Mouse (Mus musculus) heart, adult 2 months (tissue): ENCODE results near the gene Ikzf2. TPM values are rescaled to one million over a fixed set of nuclear protein-coding genes. Genes with fewer than 3 reads are reported as not detected.

ENCODE experiments used
- DNase-seq, 2 experiments: peaks; one replicate each; pipeline ENCODE4 v3.0.0; 2021
- H3K27ac ChIP-seq: fragments of 200-600 bp; 2 replicates; pipeline ENCODE4 v1.8.1; 2022
- H3K27me3 ChIP-seq: fragments of 200-500 bp; 2 replicates; pipeline ENCODE4 v1.6.1; 2012; ENCODE audit warnings: mild to moderate bottlenecking, low read length, inconsistent platforms, mixed read lengths; ENCODE audit not compliant: control insufficient read depth, insufficient read depth
- H3K36me3 ChIP-seq: fragments of 200-500 bp; 2 replicates; pipeline ENCODE4 v1.6.1; 2012; ENCODE audit warnings: low read length, inconsistent platforms; ENCODE audit not compliant: control insufficient read depth, insufficient read depth
- H3K4me1 ChIP-seq: fragments of 200-500 bp; 2 replicates; pipeline ENCODE4 v1.6.1; 2011; ENCODE audit warnings: low read length; ENCODE audit not compliant: control insufficient read depth, insufficient read depth
- H3K4me3 ChIP-seq: fragments of 200-600 bp; 2 replicates; pipeline ENCODE4 v1.8.1; 2022
- H3K79me2 ChIP-seq: fragments of 200-500 bp; replicated peaks from 2 replicates; pipeline ENCODE4 v1.6.1; 2012; ENCODE audit warnings: mild to moderate bottlenecking, inconsistent platforms, low read length, moderate library complexity, mixed read lengths; ENCODE audit not compliant: control insufficient read depth, insufficient read depth
- H3K9ac ChIP-seq: fragments of 200-500 bp; 2 replicates; pipeline ENCODE4 v1.6.1; 2012; ENCODE audit warnings: low read depth, mild to moderate bottlenecking, control low read depth, inconsistent platforms, low read length, mixed read lengths
- CTCF ChIP-seq: fragments of 200-600 bp; IDR thresholded peaks from 2 replicates; pipeline ENCODE4 v1.8.1; 2022; ENCODE audit warnings: antibody characterized with exemption, mild to moderate bottlenecking, moderate library complexity
- EP300 ChIP-seq: fragments of 200-500 bp; IDR thresholded peaks from 2 replicates; pipeline ENCODE4 v1.6.1; 2011; ENCODE audit warnings: low read depth, low read length, control low read depth; ENCODE audit not compliant: insufficient read depth
- POLR2A ChIP-seq: fragments of 200-500 bp; IDR thresholded peaks from 2 replicates; pipeline ENCODE4 v1.6.1; 2011; ENCODE audit warnings: mild to moderate bottlenecking, low read depth, low read length, control low read depth; ENCODE audit not compliant: insufficient read depth
- WGBS: fragments of 180-500 bp; shearing (Covaris S2); methylation state at CpG from one replicate; pipeline ENCODE4 v1.1.7; 2018; 5-methylcytosine and 5-hydroxymethylcytosine counted together
- intact Hi-C: fragments of 180-260 bp; cut with DNase I; formaldehyde crosslinking; loops from one replicate; pipeline ENCODE4 v1.15.1; 2025
- polyA plus RNA-seq: library from polyadenylated mRNA; depleted of rRNA; stranded (reverse); fragments of >200 nt; gene quantifications from 2 replicates; pipeline ENCODE4 v1.2.3, GENCODE M21; 2012
- total RNA-seq, 2 experiments: library from RNA; stranded (reverse); gene quantifications; 2 replicates each; pipeline ENCODE4 v1.2.3; 2021

The Ikzf2 gene
- total and polyA plus RNA-seq, 3 experiments = 1.8 to 7.9 (median 6.1) TPM

DNA sequence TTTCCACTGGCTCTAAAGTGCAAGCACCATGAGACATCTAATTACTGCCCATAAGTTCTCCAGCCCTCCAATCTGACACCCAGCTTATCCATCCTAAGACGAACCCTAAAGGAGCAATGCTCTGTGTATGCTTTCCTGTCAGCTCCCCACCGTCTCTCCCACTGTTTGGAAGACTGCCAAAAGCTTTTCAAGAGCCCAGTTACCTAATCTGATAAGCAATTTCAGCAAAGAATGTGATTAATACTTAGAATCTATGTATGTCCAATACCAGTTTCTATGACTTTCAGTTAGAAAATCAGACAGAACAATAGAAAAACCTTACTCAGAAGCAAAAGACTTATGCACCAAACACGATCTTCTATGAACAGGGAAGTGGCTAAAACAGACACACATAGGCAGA is 82.8 kb downstream of the Ikzf2 start:
- Histone ChIP-seq H3K36me3 (no peaks in the 10 kb centered on the region), H3K4me1 (no peaks in the 10 kb centered on the region), H3K9ac (no peak overlapping the region), H3K27ac (no peak overlapping the region), H3K27me3 (no peaks in the 10 kb centered on the region), H3K79me2 (no peaks in the 10 kb centered on the region), H3K4me3 (no peak overlapping the region)
- no peak for TF ChIP-seq POLR2A
- TF ChIP-seq EP300 = no peak
- TF ChIP-seq CTCF = no peak
- intact Hi-C loops = no loop called here
- 45% methylated on average over 3 of the region's 3 CpGs for WGBS
- no peak for DNase-seq

DNA sequence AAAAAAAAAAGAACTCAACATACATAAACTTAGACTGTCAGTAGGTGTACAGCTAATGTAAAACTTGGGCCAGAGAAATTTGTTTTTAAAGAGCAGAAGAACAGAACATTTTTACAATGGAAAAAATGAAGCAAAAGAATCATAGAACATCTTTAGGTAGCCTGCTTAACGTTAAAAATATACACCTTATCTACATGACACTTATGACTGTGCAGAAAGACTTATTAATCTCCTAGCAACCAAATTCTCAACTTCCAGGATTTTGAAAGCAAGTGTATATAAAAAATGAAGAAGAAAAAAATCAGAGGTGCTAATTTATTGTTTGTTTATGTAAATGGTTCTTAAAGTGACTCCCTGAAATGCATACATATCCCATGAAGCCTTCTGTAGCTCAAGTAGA is 86.1 kb downstream of the Ikzf2 start:
- TF ChIP-seq POLR2A (no peak), EP300 (no peak), CTCF (no peak)
- no peaks in the 10 kb centered on the region for H3K4me1 ChIP-seq
- DNase-seq = no peak
- H3K27ac ChIP-seq = no peak overlapping the region
- H3K9ac ChIP-seq = no peak overlapping the region
- no peaks in the 10 kb centered on the region for H3K27me3 ChIP-seq
- no peak overlapping the region for H3K4me3 ChIP-seq
- no peaks in the 10 kb centered on the region for H3K36me3 ChIP-seq
- 41% methylated on average over 1 of the region's 1 CpGs for WGBS
- intact Hi-C loops = no loop called here
- H3K79me2 ChIP-seq = no peaks in the 10 kb centered on the region

- H3K27ac ChIP-seq = no peak overlapping the region
- no peak for TF ChIP-seq POLR2A
- no peak for TF ChIP-seq CTCF
- TF ChIP-seq EP300 = no peak
- H3K79me2 ChIP-seq = no peaks in the 10 kb centered on the region
- no peak for DNase-seq
- H3K4me1 ChIP-seq = no peaks in the 10 kb centered on the region
- H3K9ac ChIP-seq = no peak overlapping the region
- H3K27me3 ChIP-seq = no peaks in the 10 kb centered on the region
- intact Hi-C loops = no loop called here
- H3K36me3 ChIP-seq = no peaks in the 10 kb centered on the region
- no peak overlapping the region for H3K4me3 ChIP-seq
- 88% methylated on average over 12 of the region's 12 CpGs for WGBS
Observed at GRCm38 (mm10) chr1:69599074-69599772, 87.8 kb downstream of the Ikzf2 start.

DNA sequence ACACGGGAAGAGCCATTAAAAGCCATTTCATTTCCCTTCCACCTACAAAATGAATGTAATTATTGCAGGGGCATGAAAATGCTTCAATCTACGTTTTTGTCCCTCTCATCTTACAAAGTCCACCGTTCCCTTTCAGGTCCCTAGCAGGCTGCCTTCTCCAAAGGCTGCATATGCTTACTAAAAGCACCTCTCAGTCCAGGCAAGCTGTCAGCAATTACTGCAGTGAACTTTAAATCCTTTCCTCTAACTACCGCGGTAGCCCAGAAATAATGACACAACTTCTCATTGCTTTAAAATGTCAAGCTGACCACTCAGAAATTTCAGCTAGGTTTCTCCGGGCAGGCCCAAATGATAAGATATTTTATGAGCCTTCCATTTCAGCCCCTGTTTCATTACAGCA is 95.2 kb downstream of the Ikzf2 start:
- H3K4me3 ChIP-seq = no peak overlapping the region
- DNase-seq = no peak
- no peak overlapping the region for H3K27ac ChIP-seq
- no peaks in the 10 kb centered on the region for H3K36me3 ChIP-seq
- peaks cover 1% of the 10 kb centered on the region; the same call in 1 of the 2 replicates for H3K4me1 ChIP-seq
- intact Hi-C loops = no loop called here
- WGBS = 61% methylated on average over 6 of the region's 6 CpGs
- H3K79me2 ChIP-seq = no peaks in the 10 kb centered on the region
- TF ChIP-seq CTCF (no peak), EP300 (no peak), POLR2A (no peak)
- H3K27me3 ChIP-seq = no peaks in the 10 kb centered on the region
- no peak overlapping the region for H3K9ac ChIP-seq

GRCm38 (mm10) chr1:69591328-69591801 is 95.7 kb downstream of the Ikzf2 start:
- WGBS = 32% methylated on average over 7 of the region's 7 CpGs
- no peak overlapping the region for H3K4me3 ChIP-seq
- no peak overlapping the region for H3K9ac ChIP-seq
- intact Hi-C loops = no loop called here
- no peak overlapping the region for H3K27ac ChIP-seq
- H3K36me3 ChIP-seq = no peaks in the 10 kb centered on the region
- H3K27me3 ChIP-seq = no peaks in the 10 kb centered on the region
- no peak for TF ChIP-seq EP300
- TF ChIP-seq POLR2A = no peak
- no peak for TF ChIP-seq CTCF
- peaks cover 1% of the 10 kb centered on the region; the same call in 1 of the 2 replicates for H3K4me1 ChIP-seq
- H3K79me2 ChIP-seq = no peaks in the 10 kb centered on the region
- peak; percentile 20 to 23 for DNase-seq

- Histone ChIP-seq H3K27me3 (no peaks in the 10 kb centered on the region), H3K79me2 (no peaks in the 10 kb centered on the region), H3K4me1 (no peaks in the 10 kb centered on the region), H3K27ac (no peak overlapping the region), H3K4me3 (no peak overlapping the region), H3K9ac (no peak overlapping the region), H3K36me3 (no peaks in the 10 kb centered on the region)
- DNase-seq = no peak
- intact Hi-C loops = no loop called here
- 45% methylated on average over 2 of the region's 2 CpGs for WGBS
- TF ChIP-seq POLR2A = no peak
- TF ChIP-seq EP300 = no peak
- TF ChIP-seq CTCF = no peak
Observed at GRCm38 (mm10) chr1:69585546-69585945, 101.5 kb downstream of the Ikzf2 start.
